Mouse (Mus musculus) embryonic fibroblast, embryonic 13.5 days (primary cell): Measurements from ENCODE around the gene Phf23.

Experiments used
- CTCF ChIP-seq: IDR thresholded peaks from 2 replicates; pipeline ENCODE4 v1.5.1; 2011; ENCODE audit warnings: mild to moderate bottlenecking, control low read depth, low read length, moderate library complexity, borderline replicate concordance; ENCODE audit not compliant: insufficient read depth
- POLR2A ChIP-seq: IDR thresholded peaks from 2 replicates; pipeline ENCODE4 v1.6.1; 2011; ENCODE audit warnings: low read depth, mild to moderate bottlenecking, control low read depth, low read length, moderate library complexity

GRCm38 (mm10) chr11:70018131-70018990, 22.8 kb downstream of the Phf23 start:
- no peak for TF ChIP-seq CTCF
- peak; percentile 47 for TF ChIP-seq POLR2A
